Mouse (Mus musculus) intestine, embryonic 16.5 days (tissue): Measurements from ENCODE around the gene Hoxa13. TPM values are rescaled to one million over a fixed set of nuclear protein-coding genes. Genes with fewer than 3 reads are reported as not detected.

ENCODE experiments used
- ATAC-seq: fragments of 200-750 bp; cut with Nextera tagmentation; 2 replicates; pipeline ENCODE4 v1.8.0; 2017; ENCODE audit warnings: moderate TSS enrichment, moderate library complexity
- H3K27ac ChIP-seq: fragments of 300-500 bp; sonication (generic); 2 replicates; pipeline ENCODE4 v1.5.1; 2014; ENCODE audit warnings: mild to moderate bottlenecking, low read length
- H3K27me3 ChIP-seq: fragments of 300-500 bp; sonication (generic); replicated peaks from 2 replicates; pipeline ENCODE4 v1.6.1; 2014; ENCODE audit warnings: low read length, control low read depth, mixed read lengths; ENCODE audit not compliant: control insufficient read depth, insufficient read depth
- H3K36me3 ChIP-seq: fragments of 300-500 bp; sonication (generic); 2 replicates; pipeline ENCODE4 v1.6.1; 2014; ENCODE audit warnings: low read length, control low read depth; ENCODE audit not compliant: control insufficient read depth, insufficient read depth
- H3K4me1 ChIP-seq: fragments of 300-500 bp; sonication (generic); 2 replicates; pipeline ENCODE4 v1.6.1; 2014; ENCODE audit warnings: low read length, control low read depth, mixed read lengths; ENCODE audit not compliant: control insufficient read depth, insufficient read depth
- H3K4me2 ChIP-seq: fragments of 300-500 bp; sonication (generic); 2 replicates; pipeline ENCODE4 v1.6.1; 2014; ENCODE audit warnings: low read depth, low read length, control low read depth
- H3K4me3 ChIP-seq: fragments of 300-500 bp; sonication (generic); 2 replicates; pipeline ENCODE4 v1.5.1; 2014; ENCODE audit warnings: mild to moderate bottlenecking, low read length
- H3K9ac ChIP-seq: fragments of 300-500 bp; sonication (generic); 2 replicates; pipeline ENCODE4 v1.6.1; 2014; ENCODE audit warnings: low read depth, low read length
- H3K9me3 ChIP-seq: fragments of 300-500 bp; sonication (generic); 2 replicates; pipeline ENCODE4 v1.6.1; 2016; ENCODE audit warnings: low read length, control low read depth; ENCODE audit not compliant: control insufficient read depth
- WGBS: fragments of 180-500 bp; shearing (Covaris S2); extraction: QIAGEN DNeasy Blood & Tissue Kit; methylation state at CpG from one replicate; pipeline ENCODE4 v1.1.7; 2014; 5-methylcytosine and 5-hydroxymethylcytosine counted together
- polyA plus RNA-seq: library from polyadenylated mRNA; unstranded; fragments of >200 nt; fragmentation: Nextera tagmentation; extraction: Ambion mirVana; gene quantifications from 2 replicates; pipeline ENCODE4 v1.2.1, GENCODE M21; 2015

Hoxa13 gene
- polyA plus RNA-seq, 1 experiment from 2014 or later: 0.45 TPM

DNA sequence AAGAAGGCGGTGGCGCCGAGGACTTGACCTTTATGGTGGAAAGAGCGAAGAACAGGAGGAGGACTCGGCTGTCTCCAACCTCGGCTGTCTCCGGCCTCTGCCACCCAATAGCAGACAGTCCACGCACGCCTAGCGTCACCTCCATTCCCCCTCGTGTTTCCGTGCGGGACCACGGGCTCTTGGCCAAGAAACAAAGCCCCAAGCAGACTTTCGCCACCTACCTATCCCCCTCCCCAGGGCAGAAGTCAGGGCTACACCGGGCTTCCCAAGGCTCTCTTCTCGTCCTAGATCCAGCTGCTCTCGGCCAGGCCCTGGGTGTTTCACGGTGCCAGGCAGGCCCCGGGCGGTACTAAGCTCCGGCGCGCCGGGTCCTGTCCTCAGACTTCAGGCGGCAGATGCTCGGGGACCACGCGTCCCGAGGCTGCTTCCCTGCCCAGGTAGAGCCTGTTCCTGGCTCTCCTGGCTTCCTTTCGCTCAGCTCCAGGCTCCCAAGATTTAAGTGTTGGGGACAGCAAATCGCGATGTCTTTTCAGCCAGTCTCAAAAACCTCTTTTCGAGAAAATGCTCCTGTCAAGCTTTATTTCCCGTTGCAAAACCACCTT lies 7.8 kb downstream of the Hoxa13 start:
- Histone ChIP-seq H3K36me3 (no peaks in the 10 kb centered on the region), H3K4me3 (no peak overlapping the region), H3K4me2 (no peak overlapping the region), H3K9me3 (no peaks in the 10 kb centered on the region), H3K27me3 (peaks cover 63% of the 10 kb centered on the region), H3K27ac (no peak overlapping the region), H3K9ac (no peak overlapping the region), H3K4me1 (no peaks in the 10 kb centered on the region)
- ATAC-seq: no peak
- 2% methylated on average over 35 of the region's 35 CpGs for WGBS

- WGBS: 4% methylated on average over 24 of the region's 24 CpGs
- Histone ChIP-seq H3K9ac (no peak overlapping the region), H3K4me3 (no peak overlapping the region), H3K9me3 (no peaks in the 10 kb centered on the region), H3K4me1 (no peaks in the 10 kb centered on the region), H3K36me3 (no peaks in the 10 kb centered on the region), H3K27ac (no peak overlapping the region), H3K4me2 (no peak overlapping the region), H3K27me3 (peaks cover 66% of the 10 kb centered on the region)
- ATAC-seq: no peak
Measured at GRCm38 (mm10) chr6:52252016-52252774, 8.5 kb downstream of the Hoxa13 start.

DNA sequence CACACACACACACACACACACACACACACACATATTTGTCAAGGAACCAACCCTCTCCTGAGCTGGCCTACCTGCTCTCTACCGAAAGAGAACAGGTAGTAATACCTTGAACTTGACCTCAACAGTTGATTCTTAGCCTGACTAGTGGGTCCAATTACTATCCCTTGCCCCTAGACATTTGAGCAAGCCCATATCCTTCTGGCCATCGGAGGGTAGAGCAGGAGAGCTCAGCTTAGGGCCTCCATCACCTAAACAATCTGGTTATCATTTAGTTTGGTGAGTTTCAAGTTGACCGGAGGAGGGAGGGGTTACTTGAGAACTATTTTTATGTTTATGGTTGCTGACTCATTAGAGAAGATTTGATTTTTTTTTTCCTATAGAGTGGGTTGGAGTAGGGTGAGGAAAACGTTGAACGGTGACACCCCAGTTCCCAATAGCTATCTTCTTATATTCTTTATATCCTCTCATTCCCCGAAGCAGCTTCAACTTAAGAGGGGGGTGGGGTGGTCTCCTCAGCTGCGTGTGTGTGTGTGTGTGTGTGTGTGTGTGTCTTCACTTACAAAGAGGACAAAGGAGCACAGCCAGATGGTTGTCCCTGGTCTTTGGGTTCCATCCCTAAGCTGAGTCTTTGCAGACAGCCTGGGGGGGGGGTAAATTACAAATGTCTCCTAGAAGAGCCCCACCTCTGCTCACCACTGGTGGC lies 9.4 kb downstream of the Hoxa13 start:
- ATAC-seq: 0 out of 2 replicates have a peak, but pooled peaks have one; percentile 7
- 14% methylated on average over 7 of the region's 7 CpGs for WGBS
- H3K4me2 ChIP-seq: no peak overlapping the region
- no peak overlapping the region for H3K4me3 ChIP-seq
- peaks cover 69% of the 10 kb centered on the region for H3K27me3 ChIP-seq
- no peak overlapping the region for H3K9ac ChIP-seq
- H3K27ac ChIP-seq: no peak overlapping the region
- no peaks in the 10 kb centered on the region for H3K4me1 ChIP-seq
- H3K36me3 ChIP-seq: no peaks in the 10 kb centered on the region
- no peaks in the 10 kb centered on the region for H3K9me3 ChIP-seq

DNA sequence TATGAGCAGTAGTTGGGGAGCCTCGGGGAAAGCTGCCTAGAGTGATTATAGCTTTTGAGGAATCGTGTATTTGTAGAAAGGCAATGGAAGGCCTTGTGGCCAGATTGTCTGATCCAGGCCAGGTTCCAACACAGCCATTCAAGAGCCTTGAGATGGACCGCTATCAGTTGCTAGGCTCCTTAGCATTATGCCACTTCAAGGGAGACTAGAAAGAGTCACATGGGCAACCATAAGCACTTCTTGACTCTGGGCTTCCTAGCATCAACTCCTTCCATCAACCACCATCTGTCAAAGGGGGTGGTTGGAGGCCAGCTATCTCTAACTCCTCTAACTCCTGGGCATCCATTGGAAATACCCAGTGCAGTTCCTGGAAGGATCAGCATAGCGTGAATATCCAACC lies 10.9 kb downstream of the Hoxa13 start:
- no peak for ATAC-seq
- Histone ChIP-seq H3K4me2 (no peak overlapping the region), H3K9ac (no peak overlapping the region), H3K4me1 (no peaks in the 10 kb centered on the region), H3K4me3 (no peak overlapping the region), H3K36me3 (no peaks in the 10 kb centered on the region), H3K27ac (no peak overlapping the region), H3K27me3 (peaks cover 77% of the 10 kb centered on the region), H3K9me3 (no peaks in the 10 kb centered on the region)
- 6% methylated on average over 4 of the region's 4 CpGs for WGBS

- Histone ChIP-seq H3K4me3 (no peak overlapping the region), H3K9me3 (no peaks in the 10 kb centered on the region)
Measured at GRCm38 (mm10) chr6:52249415-52249738, 11.3 kb downstream of the Hoxa13 start.

GRCm38 (mm10) chr6:52248638-52249414 lies 11.9 kb downstream of the Hoxa13 start:
- WGBS: 2% methylated on average over 27 of the region's 27 CpGs
- no peak for ATAC-seq
- Histone ChIP-seq H3K4me3 (peak overlapping the region; percentile 4; the same call in 1 of the 2 replicates), H3K36me3 (no peaks in the 10 kb centered on the region), H3K27me3 (peaks cover 75% of the 10 kb centered on the region), H3K9me3 (no peaks in the 10 kb centered on the region), H3K27ac (no peak overlapping the region), H3K4me2 (no peak overlapping the region), H3K4me1 (no peaks in the 10 kb centered on the region), H3K9ac (no peak overlapping the region; the same call in 1 of the 2 replicates)

More at GRCm38 (mm10) chr6:52249415-52249738, 11.3 kb downstream of the Hoxa13 start:
- Histone ChIP-seq H3K4me1 (no peaks in the 10 kb centered on the region), H3K4me2 (no peak overlapping the region), H3K9ac (no peak overlapping the region; the same call in 1 of the 2 replicates), H3K36me3 (no peaks in the 10 kb centered on the region), H3K27me3 (peaks cover 76% of the 10 kb centered on the region), H3K27ac (no peak overlapping the region)
- 2% methylated on average over 16 of the region's 16 CpGs for WGBS
- ATAC-seq: no peak

- Histone ChIP-seq H3K36me3 (no peaks in the 10 kb centered on the region), H3K27ac (no peak overlapping the region), H3K4me3 (peak overlapping the region; percentile 4; the same call in 1 of the 2 replicates), H3K4me2 (no peak overlapping the region), H3K9me3 (no peaks in the 10 kb centered on the region), H3K9ac (no peak overlapping the region), H3K27me3 (peaks cover 75% of the 10 kb centered on the region), H3K4me1 (no peaks in the 10 kb centered on the region)
- ATAC-seq: no peak
- WGBS: 3% methylated on average over 23 of the region's 23 CpGs
Measured at GRCm38 (mm10) chr6:52247766-52248637, 12.7 kb downstream of the Hoxa13 start.

GRCm38 (mm10) chr6:52246916-52247315 lies 13.8 kb downstream of the Hoxa13 start:
- ATAC-seq: no peak
- Histone ChIP-seq H3K27ac (no peak overlapping the region), H3K36me3 (no peaks in the 10 kb centered on the region), H3K27me3 (peaks cover 73% of the 10 kb centered on the region), H3K4me1 (no peaks in the 10 kb centered on the region), H3K4me2 (0 out of 2 replicates have a peak overlapping the region, but pooled peaks have one; percentile 6), H3K9me3 (no peaks in the 10 kb centered on the region), H3K9ac (peak overlapping the region; percentile 51; the same call in 1 of the 2 replicates), H3K4me3 (peak overlapping the region; percentile 39)
- WGBS: 6% methylated on average over 3 of the region's 3 CpGs
